Mouse (Mus musculus): ENCODE data around the gene Cfap73. TPM values are rescaled to one million over a fixed set of nuclear protein-coding genes. Genes with fewer than 3 reads are reported as not detected.

Cfap73 gene
- polyA plus RNA-seq, 1 experiment: 0.15 TPM

DNA sequence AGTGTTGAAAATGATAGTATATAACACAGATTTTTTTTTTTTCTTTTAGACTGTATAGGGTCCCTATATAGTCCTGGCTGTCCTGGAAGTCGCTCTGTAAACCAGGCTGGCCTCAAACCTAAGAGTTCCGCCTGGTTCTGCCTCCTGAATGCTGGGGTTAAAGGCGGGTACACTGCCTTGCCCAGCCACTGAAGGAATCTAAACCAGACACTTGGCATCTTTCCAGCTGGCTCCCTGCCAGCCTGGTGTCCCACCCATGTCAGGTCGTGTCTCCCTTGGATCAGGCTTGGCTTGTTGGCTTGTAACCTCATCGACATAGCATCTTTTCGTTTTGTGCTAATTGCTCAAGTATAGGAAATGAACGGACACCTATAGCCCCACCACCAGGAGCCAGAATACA is 5.4 kb downstream of the Cfap73 start:
- DNase-seq: no peak
- H3K27ac ChIP-seq (ENCODE audit: control insufficient read depth, insufficient read depth, low read length): no peak overlapping the region
- no peaks in the 10 kb centered on the region for H3K27me3 ChIP-seq (ENCODE audit: control insufficient read depth, insufficient read depth, low read length)
- WGBS: 65% methylated on average over 7 of the region's 7 CpGs
- no peak for TF ChIP-seq POLR2A (IDR thresholded peaks at IDR 0.05; ENCODE audit: control insufficient read depth, extremely low read depth, insufficient read depth, low read length, poor library complexity)
- TF ChIP-seq CTCF (IDR thresholded peaks at IDR 0.05; ENCODE audit: borderline replicate concordance, control insufficient read depth, extremely low read depth, insufficient read depth, low read length, poor library complexity): no peak
- H3K4me1 ChIP-seq (replicated peaks; ENCODE audit: control insufficient read depth, insufficient read depth, low read length): peaks cover 41% of the 10 kb centered on the region
- peaks cover 40% of the 10 kb centered on the region for H3K36me3 ChIP-seq (ENCODE audit: control insufficient read depth, insufficient read depth, low read length)
- H3K4me3 ChIP-seq (ENCODE audit: control insufficient read depth, insufficient read depth, low read length): no peak overlapping the region

DNA sequence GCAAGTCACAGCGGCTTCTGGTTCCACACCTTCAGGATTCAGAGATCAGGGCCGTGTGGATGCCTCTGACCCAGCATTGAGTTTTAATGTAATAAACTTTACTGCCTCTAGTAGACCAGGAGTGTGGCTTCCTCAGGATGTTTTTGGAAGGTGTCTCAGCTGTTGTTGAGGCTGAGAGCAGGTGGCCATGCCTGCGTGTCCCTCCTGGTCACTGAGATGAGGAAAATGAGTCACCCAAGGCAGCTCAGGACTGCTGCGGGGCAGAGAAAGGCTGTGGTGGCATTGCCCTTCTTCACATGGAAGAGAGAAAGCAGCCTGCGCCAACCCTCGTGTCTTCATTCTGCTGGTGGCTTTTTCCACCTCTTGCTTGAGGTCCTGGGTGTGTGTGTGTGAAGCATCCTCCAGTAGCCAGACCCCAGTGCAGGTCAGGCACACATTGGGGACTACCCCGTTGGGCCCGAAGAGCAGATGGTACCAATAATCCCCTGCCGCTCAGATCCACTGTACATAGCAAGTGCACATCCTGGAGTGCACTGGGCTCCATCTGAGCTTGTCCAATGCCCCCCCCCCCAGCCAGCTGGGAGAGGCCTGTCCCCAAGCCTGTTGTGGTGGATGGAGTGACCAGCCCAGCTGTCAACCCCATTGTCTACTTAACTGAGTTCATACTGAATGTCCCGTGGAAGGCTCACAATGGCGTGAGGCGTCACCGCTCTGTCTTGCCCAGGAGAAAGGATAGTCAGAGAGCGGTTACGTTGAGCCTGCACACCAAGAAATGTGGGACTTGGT is 6.3 kb downstream of the Cfap73 start:
- H3K4me1 ChIP-seq (replicated peaks; ENCODE audit: control insufficient read depth, insufficient read depth, low read length): peaks cover 51% of the 10 kb centered on the region
- H3K27me3 ChIP-seq (ENCODE audit: control insufficient read depth, insufficient read depth, low read length): no peaks in the 10 kb centered on the region
- WGBS: 96% methylated on average over 15 of the region's 15 CpGs
- no peak overlapping the region for H3K27ac ChIP-seq (ENCODE audit: control insufficient read depth, insufficient read depth, low read length)
- no peak overlapping the region for H3K4me3 ChIP-seq (ENCODE audit: control insufficient read depth, insufficient read depth, low read length)
- no peak for DNase-seq
- peaks cover 43% of the 10 kb centered on the region for H3K36me3 ChIP-seq (ENCODE audit: control insufficient read depth, insufficient read depth, low read length)
- TF ChIP-seq POLR2A (IDR thresholded peaks at IDR 0.05; ENCODE audit: control insufficient read depth, extremely low read depth, insufficient read depth, low read length, poor library complexity): no peak
- no peak for TF ChIP-seq CTCF (IDR thresholded peaks at IDR 0.05; ENCODE audit: borderline replicate concordance, control insufficient read depth, extremely low read depth, insufficient read depth, low read length, poor library complexity)

DNA sequence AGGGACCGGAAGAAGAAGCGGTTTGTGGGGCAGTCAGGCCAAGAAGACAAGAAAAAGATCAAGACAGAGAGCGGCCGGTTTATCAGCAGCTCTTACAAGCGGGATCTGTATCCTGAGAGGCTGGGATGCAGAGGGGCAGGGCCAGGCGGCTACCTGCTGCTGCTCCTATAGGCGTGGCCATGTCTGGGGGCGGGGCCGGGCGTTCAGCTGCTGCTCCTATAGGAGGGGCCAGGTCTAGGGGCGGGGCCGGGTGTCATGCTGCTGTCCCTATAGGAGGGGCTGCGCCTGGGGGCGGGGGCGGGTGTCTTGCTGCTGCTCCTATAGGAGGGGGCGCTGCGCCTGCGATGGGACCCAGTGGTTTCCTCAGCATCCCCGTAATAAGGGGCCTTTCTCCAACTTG is 7.6 kb downstream of the Cfap73 start:
- Histone ChIP-seq H3K27me3 (ENCODE audit: control insufficient read depth, insufficient read depth, low read length) (no peaks in the 10 kb centered on the region), H3K36me3 (ENCODE audit: control insufficient read depth, insufficient read depth, low read length) (peaks cover 43% of the 10 kb centered on the region), H3K4me1 (replicated peaks; ENCODE audit: control insufficient read depth, insufficient read depth, low read length) (peaks cover 60% of the 10 kb centered on the region), H3K27ac (ENCODE audit: control insufficient read depth, insufficient read depth, low read length) (no peak overlapping the region), H3K4me3 (ENCODE audit: control insufficient read depth, insufficient read depth, low read length) (no peak overlapping the region)
- TF ChIP-seq CTCF (IDR thresholded peaks at IDR 0.05; ENCODE audit: borderline replicate concordance, control insufficient read depth, extremely low read depth, insufficient read depth, low read length, poor library complexity) (no peak), POLR2A (IDR thresholded peaks at IDR 0.05; ENCODE audit: control insufficient read depth, extremely low read depth, insufficient read depth, low read length, poor library complexity) (no peak)
- DNase-seq: no peak
- WGBS: 87% methylated on average over 19 of the region's 19 CpGs

DNA sequence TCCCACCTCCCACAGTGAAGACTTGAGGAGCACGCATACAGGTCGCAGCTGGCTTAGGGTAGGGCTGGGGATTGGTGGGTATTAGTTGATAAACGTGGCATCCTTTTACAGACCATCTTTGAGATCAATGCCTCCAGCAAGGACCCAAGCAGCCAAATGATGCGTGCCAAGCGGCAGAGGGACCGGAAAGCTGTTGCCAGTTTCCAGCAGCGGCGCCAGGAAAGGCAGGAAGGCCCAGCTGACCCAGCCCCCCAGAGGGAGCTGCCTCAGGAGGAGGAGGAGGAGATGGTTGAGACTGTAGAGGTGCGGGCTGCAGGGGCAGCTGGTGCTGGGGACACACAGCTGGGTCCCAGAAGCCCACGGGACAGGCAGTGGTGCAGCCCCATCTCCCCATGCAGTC is 9.6 kb downstream of the Cfap73 start:
- whole genome bisulfite sequencing: 97% methylated on average over 10 of the region's 10 CpGs
- TF ChIP-seq POLR2A (IDR thresholded peaks at IDR 0.05; ENCODE audit: control insufficient read depth, extremely low read depth, insufficient read depth, low read length, poor library complexity) (no peak), CTCF (IDR thresholded peaks at IDR 0.05; ENCODE audit: borderline replicate concordance, control insufficient read depth, extremely low read depth, insufficient read depth, low read length, poor library complexity) (no peak)
- Histone ChIP-seq H3K36me3 (ENCODE audit: control insufficient read depth, insufficient read depth, low read length) (peaks cover 50% of the 10 kb centered on the region), H3K4me3 (ENCODE audit: control insufficient read depth, insufficient read depth, low read length) (no peak overlapping the region), H3K4me1 (replicated peaks; ENCODE audit: control insufficient read depth, insufficient read depth, low read length) (peaks cover 59% of the 10 kb centered on the region), H3K27me3 (ENCODE audit: control insufficient read depth, insufficient read depth, low read length) (no peaks in the 10 kb centered on the region), H3K27ac (ENCODE audit: control insufficient read depth, insufficient read depth, low read length) (no peak overlapping the region)
- DNase-seq: no peak

DNA sequence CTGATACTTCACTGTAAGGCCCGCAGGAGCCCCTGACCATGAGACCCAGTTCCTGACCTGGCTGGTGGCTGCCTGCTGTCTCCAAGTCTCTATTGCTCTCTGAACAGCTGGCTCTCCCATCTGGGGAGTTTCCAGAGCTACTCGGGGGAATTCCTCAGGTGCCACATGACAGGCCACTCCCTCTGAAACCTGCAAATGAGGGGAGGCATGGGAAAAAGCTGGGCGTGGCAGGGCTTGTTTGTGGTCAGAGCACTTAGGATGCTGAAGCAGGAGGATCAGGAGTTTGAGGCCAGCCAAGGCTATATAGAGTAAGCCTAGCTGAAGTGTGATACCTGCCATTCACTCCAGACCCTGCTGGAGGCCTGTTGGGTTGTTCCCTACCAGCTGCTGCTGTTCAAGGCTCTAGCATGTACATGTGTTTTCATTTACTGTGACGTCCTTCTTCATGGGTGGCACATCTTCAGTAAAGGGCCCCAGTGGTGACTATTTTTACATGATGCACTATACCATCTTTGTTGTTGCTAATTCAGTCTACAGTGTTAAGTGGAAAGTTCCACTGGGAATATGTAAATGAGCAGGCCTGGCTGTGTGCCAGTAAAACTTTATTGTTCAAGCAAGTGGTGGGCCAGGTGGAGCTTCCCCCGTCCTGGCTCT is 11.7 kb downstream of the Cfap73 start:
- H3K27ac ChIP-seq (ENCODE audit: control insufficient read depth, insufficient read depth, low read length): peak overlapping the region; percentile 96
- TF ChIP-seq POLR2A (IDR thresholded peaks at IDR 0.05; ENCODE audit: control insufficient read depth, extremely low read depth, insufficient read depth, low read length, poor library complexity): no peak
- TF ChIP-seq CTCF (IDR thresholded peaks at IDR 0.05; ENCODE audit: borderline replicate concordance, control insufficient read depth, extremely low read depth, insufficient read depth, low read length, poor library complexity): no peak
- H3K27me3 ChIP-seq (ENCODE audit: control insufficient read depth, insufficient read depth, low read length): no peaks in the 10 kb centered on the region
- peaks cover 48% of the 10 kb centered on the region for H3K36me3 ChIP-seq (ENCODE audit: control insufficient read depth, insufficient read depth, low read length)
- 47% methylated on average over 5 of the region's 5 CpGs for WGBS
- peaks cover 45% of the 10 kb centered on the region for H3K4me1 ChIP-seq (replicated peaks; ENCODE audit: control insufficient read depth, insufficient read depth, low read length)
- peak overlapping the region; percentile 81 for H3K4me3 ChIP-seq (ENCODE audit: control insufficient read depth, insufficient read depth, low read length)
- no peak for DNase-seq

DNA sequence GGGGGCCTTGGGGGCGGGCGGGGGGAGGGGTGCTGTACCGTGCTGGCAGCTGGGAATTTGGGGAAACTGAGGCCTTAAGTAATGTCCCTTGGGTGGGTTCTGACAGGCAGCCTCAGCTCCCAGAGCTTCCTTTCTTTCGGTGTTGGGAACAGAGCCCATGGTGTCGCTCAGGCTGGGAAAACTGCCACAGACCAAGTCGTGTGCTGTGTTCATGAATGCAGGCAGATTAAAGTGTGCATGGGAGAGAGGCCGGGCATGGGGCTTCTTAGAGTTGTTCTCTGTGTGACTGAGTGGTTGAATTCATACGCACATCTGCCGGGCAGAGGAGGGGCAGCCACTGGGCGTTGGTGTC is 12.2 kb downstream of the Cfap73 start:
- peak overlapping the region; percentile 81 for H3K4me3 ChIP-seq (ENCODE audit: control insufficient read depth, insufficient read depth, low read length)
- H3K27ac ChIP-seq (ENCODE audit: control insufficient read depth, insufficient read depth, low read length): peak overlapping the region; percentile 96
- peaks cover 42% of the 10 kb centered on the region for H3K4me1 ChIP-seq (replicated peaks; ENCODE audit: control insufficient read depth, insufficient read depth, low read length)
- H3K36me3 ChIP-seq (ENCODE audit: control insufficient read depth, insufficient read depth, low read length): peaks cover 43% of the 10 kb centered on the region
- H3K27me3 ChIP-seq (ENCODE audit: control insufficient read depth, insufficient read depth, low read length): no peaks in the 10 kb centered on the region
- no peak for TF ChIP-seq POLR2A (IDR thresholded peaks at IDR 0.05; ENCODE audit: control insufficient read depth, extremely low read depth, insufficient read depth, low read length, poor library complexity)
- no peak for TF ChIP-seq CTCF (IDR thresholded peaks at IDR 0.05; ENCODE audit: borderline replicate concordance, control insufficient read depth, extremely low read depth, insufficient read depth, low read length, poor library complexity)
- no peak for DNase-seq
- WGBS: 46% methylated on average over 10 of the region's 10 CpGs
